Mouse (Mus musculus): Measurements from ENCODE around the gene Wnt6.

DNA sequence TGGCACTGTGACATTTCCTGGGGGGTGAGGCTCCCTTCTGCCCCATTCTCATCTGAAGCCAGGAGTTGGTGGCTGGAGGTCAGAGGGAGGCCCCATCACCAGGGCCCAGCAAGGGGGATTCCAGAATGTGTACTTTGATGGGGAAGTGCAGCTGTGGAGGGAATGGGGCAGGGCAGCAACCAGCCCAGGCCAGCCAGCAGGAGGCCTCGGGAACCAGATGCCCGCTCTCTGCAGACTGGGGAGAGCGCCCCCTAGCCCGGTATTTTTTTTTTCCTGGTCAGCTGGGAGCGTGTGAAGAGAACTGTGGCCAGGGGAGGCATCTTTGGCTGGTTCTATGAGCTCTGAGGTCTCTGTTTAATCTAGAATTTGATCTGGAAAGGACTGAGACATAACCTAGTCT, 4.1 kb downstream of the Wnt6 start:
- TF ChIP-seq POLR2A (IDR thresholded peaks at IDR 0.05; ENCODE audit: low read depth, low read length) (no peak), CTCF (conservative IDR thresholded peaks at IDR 0.05; ENCODE audit: insufficient read depth, insufficient read length, low read depth, low read length) (peak; percentile 31; the same call in 1 of the 2 replicates)

All from kidney, adult 2 months (tissue).